Mouse (Mus musculus) right cerebral cortex, postnatal 4 days (tissue): ENCODE measurements at regions not wholly inside any gene's neighbourhood (a gene's known extent, or its start where the extent isn't known, plus 50 kb on each side); places are given as distances from the start of the nearest gene placed in this dataset.

ENCODE experiments used
- DNase-seq: peaks from one replicate; pipeline ENCODE4 v3.0.0-alpha.2; 2022

GRCm38 (mm10) chr11:24619021-24619420 is 541.2 kb downstream of the Bcl11a start:
- DNase-seq: no peak

GRCm38 (mm10) chr11:24628619-24629018 is 550.8 kb downstream of the Bcl11a start:
- DNase-seq: no peak

- DNase-seq: no peak
Measured at GRCm38 (mm10) chr11:24629431-24629830, 551.6 kb downstream of the Bcl11a start.

GRCm38 (mm10) chr11:24630403-24630900 is 552.6 kb downstream of the Bcl11a start:
- no peak for DNase-seq

GRCm38 (mm10) chr11:24631651-24632050 is 553.8 kb downstream of the Bcl11a start:
- no peak for DNase-seq

- no peak for DNase-seq
Measured at GRCm38 (mm10) chr11:24636716-24637115, 558.9 kb downstream of the Bcl11a start.

- no peak for DNase-seq
Measured at GRCm38 (mm10) chr11:24643439-24644109, 565.7 kb downstream of the Bcl11a start.

GRCm38 (mm10) chr11:24652852-24653251 is 575.0 kb downstream of the Bcl11a start:
- no peak for DNase-seq

- no peak for DNase-seq
Measured at GRCm38 (mm10) chr11:24664082-24664481, 586.2 kb downstream of the Bcl11a start.

- no peak for DNase-seq
Measured at GRCm38 (mm10) chr11:24665310-24665709, 587.5 kb downstream of the Bcl11a start.

- DNase-seq: no peak
Measured at GRCm38 (mm10) chr11:24671662-24672061, 593.8 kb downstream of the Bcl11a start.

GRCm38 (mm10) chr11:24673248-24674207 is 595.7 kb downstream of the Bcl11a start:
- no peak for DNase-seq

- no peak for DNase-seq
Measured at GRCm38 (mm10) chr11:24674208-24674571, 596.3 kb downstream of the Bcl11a start.

GRCm38 (mm10) chr11:24677016-24677415 is 599.2 kb downstream of the Bcl11a start:
- no peak for DNase-seq

- no peak for DNase-seq
Measured at GRCm38 (mm10) chr11:24679581-24679980, 601.7 kb downstream of the Bcl11a start.

- DNase-seq: no peak
Measured at GRCm38 (mm10) chr11:24682423-24682822, 604.6 kb downstream of the Bcl11a start.

- no peak for DNase-seq
Measured at GRCm38 (mm10) chr11:24685545-24686467, 608.0 kb downstream of the Bcl11a start.

GRCm38 (mm10) chr11:24688160-24688782 is 610.4 kb downstream of the Bcl11a start:
- no peak for DNase-seq

- DNase-seq: peak; percentile 18
Measured at GRCm38 (mm10) chr11:24689807-24690333, 612.0 kb downstream of the Bcl11a start.

GRCm38 (mm10) chr11:24693926-24694325 is 616.1 kb downstream of the Bcl11a start:
- no peak for DNase-seq

- DNase-seq: no peak
Measured at GRCm38 (mm10) chr11:24695010-24695720, 617.3 kb downstream of the Bcl11a start.
